Mouse (Mus musculus): Measurements from ENCODE around the gene Lefty2. TPM values are rescaled to one million over a fixed set of nuclear protein-coding genes. Genes with fewer than 3 reads are reported as not detected.
A peak's percentile ranks its signal among the peaks of the same experiment; 100 is the strongest.
"Not testable (repeated sequence)": the region's sequence is repeated elsewhere in the genome, so short reads cannot be mapped to it uniquely, and the experiment has no call there.

Lefty2 gene
- total RNA-seq, 2 experiments from 2014 or later: 9.9 to 14.0 TPM

DNA sequence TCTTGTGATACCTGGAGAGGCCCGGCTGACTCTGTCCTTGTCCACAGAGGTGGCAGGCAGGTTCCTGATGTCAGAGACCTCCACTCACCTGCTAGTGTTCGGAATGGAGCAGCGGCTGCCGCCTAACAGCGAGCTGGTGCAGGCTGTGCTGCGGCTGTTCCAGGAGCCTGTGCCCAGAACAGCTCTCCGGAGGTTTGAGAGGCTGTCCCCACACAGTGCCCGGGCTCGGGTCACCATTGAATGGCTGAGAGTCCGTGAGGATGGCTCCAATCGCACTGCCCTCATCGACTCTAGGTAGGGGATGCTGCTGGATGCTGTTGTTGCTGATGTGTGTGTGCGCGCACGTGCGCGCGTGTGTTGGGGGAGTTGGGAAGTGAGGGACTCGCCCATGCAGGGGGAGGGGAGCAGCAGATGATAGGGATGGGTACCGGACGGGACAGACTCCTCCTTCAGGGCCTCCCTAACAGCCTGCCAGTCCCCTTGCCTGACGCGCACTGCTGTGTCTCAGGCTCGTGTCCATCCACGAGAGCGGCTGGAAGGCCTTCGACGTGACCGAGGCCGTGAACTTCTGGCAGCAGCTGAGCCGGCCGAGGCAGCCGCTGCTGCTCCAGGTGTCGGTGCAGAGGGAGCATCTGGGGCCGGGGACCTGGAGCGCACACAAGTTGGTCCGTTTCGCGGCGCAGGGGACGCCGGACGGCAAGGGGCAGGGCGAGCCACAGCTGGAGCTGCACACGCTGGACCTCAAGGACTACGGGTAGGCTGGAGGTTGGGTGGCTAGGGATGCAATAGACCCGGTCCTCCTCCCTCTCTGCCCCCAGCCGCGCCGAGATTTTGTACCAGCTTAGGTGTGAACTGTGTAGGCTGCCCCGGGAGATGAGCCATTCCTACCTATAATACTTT lies 1.4 kb downstream of the Lefty2 start:
- DNase-seq: not testable (repeated sequence)

DNA sequence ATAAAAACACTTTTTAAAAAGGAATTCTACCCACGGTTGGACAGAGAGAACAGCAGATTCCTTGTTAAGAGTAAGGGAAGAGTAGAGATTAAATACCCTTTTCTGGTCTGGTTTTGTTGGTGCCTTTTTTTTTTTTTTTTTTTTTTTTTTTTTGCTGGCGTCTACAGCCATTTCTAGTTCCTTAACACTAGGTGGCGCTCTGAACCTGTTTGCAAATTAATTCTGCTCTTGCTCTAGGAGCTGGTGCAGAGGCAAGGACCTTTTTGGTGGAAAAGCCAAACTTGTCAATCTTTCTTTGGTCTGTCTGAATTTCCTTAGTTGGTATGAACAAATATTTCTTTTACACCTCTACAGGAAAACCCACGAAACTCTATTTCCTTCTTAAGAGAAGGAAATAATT lies 8.2 kb downstream of the Lefty2 start:
- no peak for DNase-seq
- intact Hi-C loops (cut with DNase I): loop anchor here (5.0 to 10.0 kb wide), 3 partner anchors 71 to 194 kb away; no protein-coding TSS in a partner anchor

More for the DNA sequence above, 1.4 kb downstream of the Lefty2 start:
- intact Hi-C loops (cut with DNase I): not testable (repeated sequence)

DNA sequence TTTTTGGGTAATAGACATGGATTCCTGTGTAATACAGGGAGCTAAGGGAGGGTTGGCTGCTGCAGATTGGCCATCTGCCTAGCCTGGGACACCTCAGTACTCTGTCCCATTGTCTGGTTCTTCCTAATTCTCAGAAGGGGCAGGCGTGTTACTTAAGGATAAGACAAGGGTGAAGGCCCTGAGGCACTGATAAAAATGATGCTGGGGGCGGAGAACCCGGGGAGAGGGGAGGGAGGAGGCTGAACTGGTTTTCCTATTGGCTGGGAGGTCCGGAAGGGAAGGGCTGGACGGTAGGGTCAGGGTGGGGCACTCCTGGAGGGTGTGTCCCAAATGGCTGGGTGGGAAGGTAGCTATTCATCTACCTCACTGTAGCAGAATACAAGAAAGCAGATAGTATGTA lies 10.0 kb downstream of the Lefty2 start:
- no peak for DNase-seq
- intact Hi-C loops (cut with DNase I): loop anchor here (5.0 to 10.0 kb wide), 3 partner anchors 69 to 192 kb away; no protein-coding TSS in a partner anchor

DNA sequence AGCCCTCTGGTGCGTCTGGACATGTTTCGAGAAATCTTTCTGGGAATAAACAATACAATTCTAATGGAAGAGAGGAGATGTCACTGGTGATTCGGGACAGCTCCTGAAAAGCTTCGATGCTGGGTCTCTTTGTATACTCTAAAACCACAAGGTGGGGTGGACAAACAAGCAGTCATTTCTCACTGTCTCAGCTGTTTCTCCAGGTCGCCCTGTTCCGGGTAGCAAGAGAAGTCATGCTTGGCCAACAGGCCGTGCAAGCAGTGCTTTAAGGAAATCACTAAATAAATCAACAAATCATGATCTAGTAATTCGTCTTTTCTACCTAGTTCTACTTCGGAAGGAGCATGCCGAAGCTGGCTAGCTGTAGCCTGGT lies 10.7 kb downstream of the Lefty2 start:
- DNase-seq: no peak
- intact Hi-C loops (cut with DNase I): loop anchor here (5.0 to 10.0 kb wide), 3 partner anchors 69 to 191 kb away; no protein-coding TSS in a partner anchor

DNA sequence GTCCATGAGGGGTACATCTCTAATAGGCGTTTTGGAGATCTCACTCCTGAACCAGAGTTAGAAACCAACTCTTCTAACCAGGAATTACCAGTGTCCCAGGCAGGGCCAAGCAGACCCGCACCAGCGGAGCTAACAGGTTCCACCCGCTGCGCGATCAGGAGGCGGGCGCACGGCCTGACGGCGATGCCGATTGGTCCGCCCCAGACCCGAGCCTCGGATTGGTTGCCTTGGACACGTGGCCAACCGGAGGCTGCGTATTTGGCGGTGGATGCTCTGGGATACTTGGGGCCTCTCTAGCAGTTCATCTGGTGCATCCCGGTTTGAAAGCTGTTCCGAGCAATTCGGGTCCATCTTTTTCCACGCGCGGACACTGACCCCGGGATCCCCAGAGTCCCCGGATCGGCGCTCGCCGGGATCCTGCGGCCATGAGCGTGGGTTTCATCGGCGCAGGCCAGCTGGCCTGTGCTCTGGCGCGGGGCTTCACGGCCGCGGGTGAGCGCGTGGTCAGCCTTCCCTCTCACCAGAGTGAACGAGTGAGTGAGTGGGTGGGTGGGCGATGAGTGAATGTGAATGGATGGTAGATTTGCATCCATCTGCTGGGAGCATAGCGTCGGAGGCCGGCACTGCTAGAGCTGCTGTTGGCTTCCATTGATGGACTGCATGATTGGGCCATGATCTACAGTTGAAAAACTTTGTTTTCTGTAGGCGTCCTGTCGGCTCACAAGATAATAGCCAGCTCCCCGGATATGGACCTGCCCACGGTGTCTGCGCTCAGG lies 11.3 kb downstream of the Lefty2 start, which contains the start of gene Pycr2:
Gene Pycr2 (plus strand): TSS at position 255 of the 776 bp plus-strand sequence.
- intact Hi-C loops (cut with DNase I): loop anchor here (5.0 to 10.0 kb wide), 3 partner anchors 68 to 191 kb away; no protein-coding TSS in a partner anchor
- DNase-seq: peak; percentile 96

DNA sequence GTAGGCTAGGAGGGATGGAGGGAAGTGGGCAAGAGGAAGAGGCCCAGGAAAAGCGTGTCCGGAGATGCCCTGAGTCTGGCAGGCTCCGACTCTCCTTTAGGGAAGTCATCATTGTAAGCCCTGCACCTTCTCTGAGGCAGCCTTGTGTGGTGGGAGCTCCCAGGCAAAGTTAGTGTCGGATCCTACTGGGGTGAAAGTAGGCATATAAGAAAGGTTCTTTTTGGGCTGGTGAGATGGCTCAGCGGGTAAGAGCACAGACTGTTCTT lies 11.8 kb downstream of the Lefty2 start:
- intact Hi-C loops (cut with DNase I): loop anchor here (5.0 to 10.0 kb wide), 3 partner anchors 68 to 190 kb away; no protein-coding TSS in a partner anchor
- DNase-seq: no peak

DNA sequence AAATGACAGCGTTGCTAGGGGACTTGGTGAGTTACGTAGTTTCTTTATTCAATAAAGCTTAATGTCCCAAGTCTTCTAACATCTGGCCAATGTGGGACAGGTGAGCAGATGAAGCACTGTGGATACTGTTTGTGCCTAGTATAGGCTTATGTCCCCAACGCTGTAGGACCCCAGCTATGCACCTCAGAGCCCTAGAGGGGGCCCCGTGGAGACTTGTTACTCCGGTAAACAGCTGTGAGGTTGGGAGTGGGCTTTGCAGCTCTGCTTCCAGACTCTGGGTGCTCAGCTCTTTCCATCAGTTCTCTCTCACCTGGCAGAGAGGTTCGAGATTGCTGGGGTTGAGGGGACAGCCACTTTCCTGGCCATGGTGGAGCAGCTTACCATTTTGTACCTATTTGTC lies 12.4 kb downstream of the Lefty2 start:
- intact Hi-C loops (cut with DNase I): loop anchor here (10.0 kb wide), 1 partner anchor 189 kb away; no protein-coding TSS in a partner anchor
- no peak for DNase-seq

DNA sequence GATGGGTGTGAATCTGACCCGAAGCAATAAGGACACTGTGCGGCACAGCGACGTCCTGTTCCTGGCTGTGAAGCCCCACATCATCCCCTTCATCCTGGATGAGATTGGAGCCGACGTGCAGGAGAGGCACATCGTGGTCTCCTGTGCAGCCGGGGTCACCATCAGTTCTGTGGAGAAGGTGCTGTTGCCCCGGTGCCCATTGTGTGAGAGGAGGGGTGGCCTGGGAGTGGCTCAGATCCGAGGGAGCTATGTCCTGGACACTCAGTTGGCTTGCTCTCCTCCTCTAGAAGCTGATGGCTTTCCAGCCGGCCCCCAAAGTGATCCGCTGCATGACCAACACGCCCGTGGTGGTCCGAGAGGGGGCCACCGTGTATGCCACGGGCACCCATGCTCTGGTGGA lies 13.0 kb downstream of the Lefty2 start:
- DNase-seq: no peak
- intact Hi-C loops (cut with DNase I): loop anchor here (10.0 kb wide), 1 partner anchor 189 kb away; no protein-coding TSS in a partner anchor

DNA sequence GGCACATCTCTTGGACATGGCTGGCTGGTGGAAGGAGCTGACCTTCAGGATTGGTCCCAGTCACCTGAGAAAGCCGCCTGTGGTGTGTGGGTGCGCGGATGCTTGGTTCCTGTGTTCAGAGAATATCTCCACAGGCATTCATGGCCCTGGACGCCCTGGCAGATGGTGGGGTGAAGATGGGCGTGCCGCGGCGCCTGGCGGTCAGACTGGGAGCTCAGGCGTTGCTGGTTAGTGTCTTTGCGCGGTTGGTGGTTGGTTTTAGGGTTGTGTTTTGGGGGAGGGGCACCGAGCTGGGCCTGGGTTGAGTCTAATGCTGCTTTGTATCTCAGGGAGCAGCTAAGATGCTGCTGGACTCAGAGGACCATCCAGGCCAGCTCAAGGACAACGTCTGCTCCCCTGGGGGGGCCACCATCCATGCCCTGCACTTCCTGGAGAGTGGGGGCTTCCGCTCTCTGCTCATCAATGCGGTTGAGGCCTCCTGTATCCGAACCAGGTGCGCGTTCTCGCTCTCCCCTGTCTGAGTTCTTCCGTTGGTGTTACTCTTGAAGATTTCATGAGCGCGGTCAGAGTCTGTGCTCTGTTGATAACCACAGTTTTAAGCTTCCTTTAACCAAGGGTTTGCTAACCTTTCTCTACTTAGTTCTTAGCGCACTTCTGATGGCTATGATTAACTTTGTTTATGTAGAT lies 13.7 kb downstream of the Lefty2 start:
- no peak for DNase-seq
- intact Hi-C loops (cut with DNase I): loop anchor here (10.0 kb wide), 1 partner anchor 188 kb away; no protein-coding TSS in a partner anchor

DNA sequence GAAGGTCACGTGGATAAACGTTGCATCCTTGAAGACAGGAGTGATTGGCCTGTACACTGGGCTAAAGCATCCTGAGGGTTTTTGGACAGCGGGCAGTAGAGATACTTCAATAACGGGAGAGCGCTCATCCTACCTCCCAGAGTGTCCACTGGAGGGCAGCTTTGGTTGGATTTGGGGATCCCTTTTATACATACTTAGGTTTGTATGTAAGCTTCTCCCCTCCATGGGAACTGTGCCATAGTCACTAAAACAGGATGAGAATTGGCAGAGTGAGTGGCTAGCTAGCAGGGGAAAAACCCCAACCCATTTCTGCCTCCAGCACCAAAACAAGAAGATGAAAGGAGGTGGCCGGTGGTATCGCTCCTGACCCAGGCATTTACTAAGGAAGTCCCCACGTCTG lies 18.2 kb downstream of the Lefty2 start:
- intact Hi-C loops (cut with DNase I): no loop called here
- DNase-seq: no peak

DNA sequence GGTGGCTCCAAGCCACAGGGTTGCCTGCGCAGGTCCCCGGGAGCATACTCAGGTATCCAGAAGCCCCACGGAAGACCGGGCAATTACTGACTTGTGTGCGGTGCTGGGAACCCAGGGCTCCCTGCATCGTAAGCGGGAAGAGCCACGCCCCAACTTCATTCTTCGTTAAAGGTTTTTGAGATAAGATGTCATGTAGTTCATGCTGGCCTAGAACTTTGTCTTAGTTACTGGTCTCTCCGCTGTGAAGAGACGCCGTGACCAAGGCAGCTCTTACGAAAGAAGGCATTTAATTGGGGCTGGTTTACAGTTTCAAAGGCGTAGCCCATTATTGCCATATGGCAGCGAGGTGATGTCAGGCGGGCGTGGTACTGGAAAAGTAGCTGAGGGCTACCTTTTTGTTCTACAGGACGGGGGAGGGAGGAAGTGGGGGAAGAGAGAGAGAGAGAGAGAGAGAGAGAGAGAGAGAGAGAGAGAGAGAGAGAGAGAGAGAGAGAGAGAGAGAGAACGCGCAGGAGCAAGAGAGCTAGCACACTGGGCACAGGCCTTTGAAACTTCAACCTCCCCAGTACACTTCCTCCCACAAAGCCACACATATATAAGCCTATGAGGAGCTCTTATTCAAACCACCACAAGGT lies 18.9 kb downstream of the Lefty2 start:
- DNase-seq: no peak
- intact Hi-C loops (cut with DNase I): no loop called here

DNA sequence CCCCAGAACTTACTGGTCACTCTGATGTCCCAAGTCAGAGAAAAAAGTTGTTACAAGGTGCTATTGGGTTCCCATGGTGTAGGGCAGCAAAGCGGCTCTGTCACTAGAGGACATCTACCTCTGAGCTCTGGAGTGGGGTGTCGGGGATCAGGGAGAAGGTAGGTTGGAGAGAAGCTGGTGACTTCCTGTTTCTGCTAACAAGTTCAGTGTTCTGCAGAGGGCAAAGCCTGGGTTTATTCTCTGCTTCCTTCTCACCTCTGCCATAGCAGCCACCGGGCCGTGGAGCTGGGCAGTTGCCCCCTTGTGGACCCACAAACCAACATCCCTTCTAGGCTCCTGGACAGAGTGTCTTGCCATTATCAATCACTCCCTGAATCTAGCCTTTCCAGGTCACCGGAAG lies 19.9 kb downstream of the Lefty2 start:
- intact Hi-C loops (cut with DNase I): no loop called here
- no peak for DNase-seq

DNA sequence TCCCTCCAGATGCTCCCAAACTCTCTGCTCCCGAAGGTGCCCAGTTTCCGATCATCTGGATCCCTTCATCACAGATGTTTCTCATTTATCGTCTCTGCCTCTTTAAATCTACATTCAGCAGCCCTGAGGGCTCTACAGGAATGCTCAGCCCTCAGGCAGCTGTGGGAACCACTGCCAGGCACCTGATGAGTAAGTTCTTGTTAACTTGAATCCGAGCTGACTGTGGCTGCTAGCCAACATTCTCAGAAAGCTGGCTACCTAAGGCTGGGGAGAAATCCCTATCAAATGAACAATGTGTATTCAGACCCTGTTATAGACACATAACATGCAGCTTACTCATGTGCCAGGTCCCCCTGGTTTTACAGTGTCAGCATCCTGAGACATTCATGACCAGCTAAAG lies 20.9 kb downstream of the Lefty2 start:
- intact Hi-C loops (cut with DNase I): no loop called here
- DNase-seq: no peak

DNA sequence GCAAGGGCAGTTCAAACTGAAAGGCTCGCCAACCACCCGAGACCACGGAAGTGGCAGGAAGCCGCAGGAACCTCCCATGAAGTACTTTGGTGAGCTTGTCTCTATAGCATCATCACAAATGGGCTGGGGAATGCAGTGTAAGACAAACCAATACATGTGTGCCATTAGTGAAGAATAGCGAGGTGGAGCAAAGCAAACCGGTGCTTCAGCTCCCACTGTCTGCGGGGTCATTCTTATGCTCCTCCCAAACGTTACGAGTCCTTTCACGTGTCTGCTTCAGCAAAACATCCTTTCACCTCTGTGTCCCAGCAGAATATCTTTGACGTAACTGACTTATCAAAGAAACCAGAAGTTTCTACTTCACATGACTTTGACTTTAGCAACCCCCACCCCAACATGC lies 23.5 kb downstream of the Lefty2 start:
- DNase-seq: no peak
- intact Hi-C loops (cut with DNase I): no loop called here

DNA sequence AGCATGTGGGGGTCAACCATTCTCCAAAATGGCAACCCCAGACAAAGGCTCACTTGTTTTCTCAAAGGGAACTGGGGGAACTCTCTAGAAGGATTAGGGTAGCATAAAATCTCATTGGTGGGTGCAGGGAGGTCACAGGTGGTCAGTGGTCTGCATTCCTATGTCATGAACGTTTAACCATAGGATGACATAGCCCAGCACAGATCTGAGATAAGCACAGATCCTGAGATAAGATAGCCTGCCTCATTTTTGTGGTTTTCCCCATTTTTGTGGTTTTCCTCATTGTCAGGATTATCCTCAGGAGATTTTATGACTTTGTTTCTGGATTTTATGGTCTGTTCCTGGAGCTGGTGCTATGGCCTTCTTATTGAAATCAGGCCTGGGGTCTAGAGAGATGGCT lies 24.1 kb downstream of the Lefty2 start:
- intact Hi-C loops (cut with DNase I): no loop called here
- DNase-seq: no peak

DNA sequence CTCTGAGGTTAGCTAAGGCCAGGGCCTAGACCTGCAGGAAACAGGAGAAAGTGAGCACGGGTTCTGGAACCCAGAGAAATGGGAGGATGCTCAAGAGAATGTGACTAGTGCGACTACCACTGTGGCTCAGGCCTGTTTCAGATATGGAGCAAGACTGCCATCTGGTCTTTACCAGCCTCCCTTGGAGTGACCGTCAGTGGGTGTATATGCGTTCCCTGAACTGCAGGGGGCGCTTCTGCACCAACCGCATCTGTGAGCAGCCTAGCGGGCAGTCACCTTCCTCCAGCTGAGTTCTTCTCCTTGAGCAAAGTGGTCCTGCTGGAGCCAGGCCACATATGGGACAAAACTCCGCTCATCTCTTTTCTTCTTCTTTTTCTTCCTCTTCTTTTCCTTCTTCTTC lies 26.8 kb downstream of the Lefty2 start:
- DNase-seq: no peak
- intact Hi-C loops (cut with DNase I): no loop called here

DNA sequence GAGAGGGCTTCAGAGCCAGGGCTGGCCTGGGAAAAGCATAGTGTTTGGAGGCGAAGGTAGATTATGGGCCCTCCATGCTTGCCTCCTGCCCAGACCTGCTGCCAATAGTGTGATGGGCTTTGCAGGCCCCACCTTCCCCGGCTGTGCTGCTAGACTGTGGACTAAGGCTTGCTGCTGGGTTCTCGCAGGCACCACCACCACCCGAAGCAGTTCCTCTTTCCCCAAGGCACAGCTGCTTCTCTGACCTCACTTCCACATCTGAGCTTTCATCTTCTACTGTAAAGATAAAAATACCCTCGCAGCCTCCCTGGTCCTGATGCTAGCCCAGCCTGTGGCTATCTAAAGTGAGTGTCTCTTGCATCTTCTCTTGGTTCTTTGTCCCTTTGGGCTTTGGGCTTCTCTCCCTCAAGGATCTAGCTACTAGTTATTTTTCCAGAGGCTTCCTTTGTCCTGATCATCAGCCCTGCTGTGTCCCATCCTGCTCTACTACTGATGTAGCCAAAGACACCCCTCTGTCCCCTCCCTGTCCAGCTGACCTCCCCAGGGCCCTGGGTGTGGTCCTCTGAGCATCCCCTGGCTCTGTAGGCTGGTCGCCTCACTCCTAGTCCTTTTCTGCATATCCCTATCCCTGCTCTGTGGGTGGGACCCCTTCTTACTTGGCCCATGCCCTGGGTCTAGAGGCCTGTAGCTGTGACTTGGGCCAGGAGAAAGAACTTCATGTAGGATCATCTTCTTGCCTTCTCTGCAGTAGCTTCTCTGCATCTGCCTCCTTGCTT lies 29.6 kb downstream of the Lefty2 start:
- intact Hi-C loops (cut with DNase I): no loop called here
- DNase-seq: no peak

DNA sequence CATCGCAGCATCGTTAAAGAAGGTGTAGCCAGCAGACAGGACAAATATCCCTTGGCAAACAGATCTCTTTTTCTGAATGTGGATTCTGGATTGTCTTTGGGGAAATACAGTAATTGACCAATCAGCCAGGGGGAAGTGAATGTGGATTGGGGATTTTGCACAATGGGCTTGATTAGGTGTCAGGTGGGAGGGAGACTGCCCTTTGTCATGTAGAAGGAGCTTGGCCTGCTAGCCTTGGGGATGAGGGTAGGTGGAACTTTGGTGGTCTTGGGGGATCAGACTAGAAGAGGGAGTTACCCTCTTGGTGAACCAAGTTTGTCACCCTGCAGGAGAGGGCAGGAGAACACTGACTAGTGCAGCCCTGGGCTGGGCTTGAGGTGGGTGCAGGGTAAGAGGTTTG lies 31.8 kb downstream of the Lefty2 start:
- no peak for DNase-seq
- intact Hi-C loops (cut with DNase I): no loop called here

DNA sequence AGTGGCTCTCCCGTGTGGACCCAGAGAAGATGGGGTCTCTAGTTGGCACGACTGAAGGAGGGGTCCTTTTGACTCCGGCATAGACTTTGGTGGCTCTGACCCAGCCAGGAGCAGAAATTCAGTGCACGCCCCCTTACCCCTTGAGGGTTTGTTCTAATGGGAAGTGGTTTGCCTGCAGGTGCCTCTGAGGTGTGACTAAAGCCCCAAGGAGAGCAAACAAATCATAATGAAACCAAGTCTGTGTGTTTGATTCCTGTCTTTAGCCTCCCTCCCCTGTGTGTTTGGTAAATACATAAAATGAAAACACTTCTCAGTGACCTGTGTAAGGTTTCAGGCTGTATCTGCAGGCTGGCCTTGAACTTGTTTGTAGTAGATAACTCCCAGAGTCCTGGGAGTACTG lies 33.4 kb downstream of the Lefty2 start:
- DNase-seq: no peak
- intact Hi-C loops (cut with DNase I): no loop called here

DNA sequence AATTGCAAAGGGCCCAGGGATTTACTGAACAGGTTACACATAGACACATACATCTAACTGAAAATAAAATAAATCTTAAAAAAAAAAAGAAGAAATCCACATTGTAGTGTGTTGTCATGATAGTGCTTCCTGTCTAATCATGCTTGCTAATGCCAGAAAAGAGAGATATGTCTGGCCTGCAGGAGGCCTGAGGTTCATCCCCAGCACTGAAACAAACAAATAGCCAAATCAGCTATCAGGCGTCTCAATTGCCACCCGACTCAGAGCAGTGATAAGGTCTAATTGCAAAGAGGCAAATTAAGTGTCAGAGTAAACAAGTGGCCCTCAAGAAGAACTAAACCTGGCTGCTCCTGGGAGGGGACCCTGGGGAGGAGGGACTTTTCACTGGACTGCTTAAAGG lies 36.7 kb downstream of the Lefty2 start:
- intact Hi-C loops (cut with DNase I): no loop called here
- no peak for DNase-seq

Measured in left cerebral cortex, postnatal 4 days (tissue).